Mouse (Mus musculus) C2C12 (cell line): ENCODE data around the gene Mup5.

ENCODE experiments used
- CEBPB ChIP-seq: IDR thresholded peaks from one replicate; pipeline ENCODE4 v1.6.1; 2011; ENCODE audit warnings: low read depth, mild to moderate bottlenecking, control low read depth, moderate library complexity
- CTCF ChIP-seq: IDR thresholded peaks from one replicate; pipeline ENCODE4 v1.5.1; 2011; ENCODE audit not compliant: control insufficient read depth, insufficient read depth, insufficient read length
- MAX ChIP-seq: IDR thresholded peaks from one replicate; pipeline ENCODE4 v1.6.1; 2011; ENCODE audit warnings: mild to moderate bottlenecking, control low read depth
- MYOD1 ChIP-seq: IDR thresholded peaks from one replicate; pipeline ENCODE4 v1.6.1; 2011; ENCODE audit warnings: low read depth; ENCODE audit not compliant: control insufficient read depth, insufficient read length
- MYOG ChIP-seq: IDR thresholded peaks from one replicate; pipeline ENCODE4 v1.6.1; 2011; ENCODE audit not compliant: control insufficient read depth, insufficient read length; ENCODE audit errors: extremely low read depth
- USF1 ChIP-seq: IDR thresholded peaks from one replicate; pipeline ENCODE4 v1.6.1; 2011; ENCODE audit warnings: low read depth, mild to moderate bottlenecking, control low read depth, moderate library complexity

DNA sequence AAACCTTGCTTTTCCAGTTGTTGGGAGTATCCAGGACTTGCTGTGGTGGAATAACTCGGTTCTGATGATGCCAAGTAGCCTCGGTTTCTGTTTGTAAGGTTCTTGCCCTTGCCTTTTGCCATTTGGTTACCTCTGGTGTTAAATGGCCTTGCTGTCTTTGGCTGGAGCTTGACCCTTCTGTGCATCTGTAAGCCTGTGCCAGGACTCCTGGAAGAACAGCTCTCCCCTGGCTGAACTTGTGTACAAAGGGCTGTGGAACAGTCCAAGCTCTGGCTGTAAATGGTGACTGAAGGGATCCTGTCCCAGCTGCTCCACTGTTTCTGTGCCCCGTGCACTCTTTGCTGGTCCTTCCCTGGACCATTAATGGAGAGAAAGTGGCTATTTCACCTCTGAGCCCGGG, 5.8 kb downstream of the Mup5 start:
- TF ChIP-seq CTCF: no peak
- no peak for TF ChIP-seq USF1
- TF ChIP-seq CEBPB: no peak
- TF ChIP-seq MYOD1: no peak
- no peak for TF ChIP-seq MAX
- no peak for TF ChIP-seq MYOG
